Mouse (Mus musculus): ENCODE results near the gene Qrfp.

Qrfp gene

GRCm38 (mm10) chr2:31822524-31823371 is 12.4 kb upstream of the Qrfp start:
- in situ Hi-C loops (cut with MboI, MseI): loop anchor here in 1 of 2 experiments (10.0 kb wide), 1 partner anchor 892 kb away; the partner anchor contains the start of gene Cdk9

- in situ Hi-C loops (cut with MboI, MseI): loop anchor here (5.0 kb wide), 2 partner anchors 67 to 97 kb away; no protein-coding TSS in a partner anchor
Measured at GRCm38 (mm10) chr2:31815367-31815766, 5.0 kb upstream of the Qrfp start.

GRCm38 (mm10) chr2:31814699-31815098 is 4.3 kb upstream of the Qrfp start:
- in situ Hi-C loops (cut with MboI, MseI): loop anchor here (5.0 kb wide), 3 partner anchors 33 to 98 kb away; partner anchors contain the start of gene Fibcd1 (in 1 of the 2)

GRCm38 (mm10) chr2:31813641-31814040 is 3.3 kb upstream of the Qrfp start:
- in situ Hi-C loops (cut with MboI, MseI): loop anchor here in 1 of 2 experiments (5.0 kb wide), 2 partner anchors 34 to 99 kb away; partner anchors contain the start of gene Fibcd1

GRCm38 (mm10) chr2:31811086-31811958 is 942 bp upstream of the Qrfp start:
- in situ Hi-C loops (cut with MboI, MseI): loop anchor here in 1 of 2 experiments (5.0 kb wide), 2 partner anchors 36 to 101 kb away; partner anchors contain the start of gene Fibcd1

GRCm38 (mm10) chr2:31809358-31809740 is 1.0 kb downstream of the Qrfp start:
- in situ Hi-C loops (cut with MboI, MseI): no loop called here

GRCm38 (mm10) chr2:31808410-31809357 is 1.7 kb downstream of the Qrfp start:
- in situ Hi-C loops (cut with MboI, MseI): no loop called here

- in situ Hi-C loops (cut with MboI, MseI): no loop called here
Measured at GRCm38 (mm10) chr2:31806639-31807382, 3.6 kb downstream of the Qrfp start.

- in situ Hi-C loops (cut with MboI, MseI): no loop called here
Measured at GRCm38 (mm10) chr2:31803480-31803879, 6.9 kb downstream of the Qrfp start.

GRCm38 (mm10) chr2:31802811-31803210 is 7.6 kb downstream of the Qrfp start:
- in situ Hi-C loops (cut with MboI, MseI): no loop called here

- in situ Hi-C loops (cut with MboI, MseI): no loop called here
Measured at GRCm38 (mm10) chr2:31801416-31801815, 9.0 kb downstream of the Qrfp start.

GRCm38 (mm10) chr2:31796943-31797342 is 13.4 kb downstream of the Qrfp start:
- in situ Hi-C loops (cut with MboI, MseI): no loop called here

- in situ Hi-C loops (cut with MboI, MseI): loop anchor here in 1 of 2 experiments (5.0 kb wide), 1 partner anchor 75 kb away; no protein-coding TSS in a partner anchor
Measured at GRCm38 (mm10) chr2:31792611-31793010, 17.8 kb downstream of the Qrfp start.

- in situ Hi-C loops (cut with MboI, MseI): loop anchor here in 1 of 2 experiments (5.0 kb wide), 1 partner anchor 74 kb away; no protein-coding TSS in a partner anchor
Measured at GRCm38 (mm10) chr2:31791260-31791659, 19.1 kb downstream of the Qrfp start.

GRCm38 (mm10) chr2:31790728-31791251 is 19.6 kb downstream of the Qrfp start:
- in situ Hi-C loops (cut with MboI, MseI): loop anchor here in 1 of 2 experiments (5.0 kb wide), 1 partner anchor 73 kb away; no protein-coding TSS in a partner anchor

- in situ Hi-C loops (cut with MboI, MseI): loop anchor here (5.0 to 10.0 kb wide), 3 partner anchors 102 to 304 kb away; partner anchors contain the start of gene Abl1 (in 2 of the 2)
Measured at GRCm38 (mm10) chr2:31789215-31789614, 21.2 kb downstream of the Qrfp start.

GRCm38 (mm10) chr2:31788227-31788626 is 22.2 kb downstream of the Qrfp start:
- in situ Hi-C loops (cut with MboI, MseI): loop anchor here (5.0 to 10.0 kb wide), 3 partner anchors 101 to 303 kb away; partner anchors contain the start of gene Abl1 (in 2 of the 2)

- in situ Hi-C loops (cut with MboI, MseI): loop anchor here (5.0 to 10.0 kb wide), 3 partner anchors 100 to 302 kb away; partner anchors contain the start of gene Abl1 (in 2 of the 2)
Measured at GRCm38 (mm10) chr2:31787029-31787428, 23.4 kb downstream of the Qrfp start.

- in situ Hi-C loops (cut with MboI, MseI): loop anchor here (5.0 to 10.0 kb wide), 3 partner anchors 98 to 300 kb away; partner anchors contain the start of gene Abl1 (in 2 of the 2)
Measured at GRCm38 (mm10) chr2:31785074-31785473, 25.3 kb downstream of the Qrfp start.
